Mouse (Mus musculus): ENCODE measurements at regions not wholly inside any gene's neighbourhood (a gene's known extent, or its start where the extent isn't known, plus 50 kb on each side); places are given as distances from the start of the nearest gene placed in this dataset.

GRCm38 (mm10) chr1:121096551-121097550 is 235.5 kb downstream of the Insig2 start:
- H3K27me3 ChIP-seq (ENCODE audit: control insufficient read depth, insufficient read depth, low read length) = 0 out of 2 replicates have a peak, but pooled peaks cover 8% of the 10 kb centered on the region
- H3K27ac ChIP-seq (replicated peaks; ENCODE audit: low read depth, low read length) = peak overlapping the region; percentile 41; the same call in 1 of the 2 replicates
- H3K4me3 ChIP-seq (replicated peaks; ENCODE audit: low read depth, low read length) = peak overlapping the region; percentile 30
- peak overlapping the region; percentile 58 for H3K4me2 ChIP-seq (ENCODE audit: low read length)
- H3K9me3 ChIP-seq (ENCODE audit: control insufficient read depth, low read length) = no peaks in the 10 kb centered on the region
- ATAC-seq (ENCODE audit: low FRiP score, low TSS enrichment) (peak; percentile 47), DNase-seq (peak; percentile 79)
- peak overlapping the region; percentile 31 for H3K9ac ChIP-seq (replicated peaks; ENCODE audit: low read length)
- WGBS = 3% methylated on average over 28 of the region's 28 CpGs
- peaks cover 10% of the 10 kb centered on the region; the same call in 1 of the 2 replicates for H3K4me1 ChIP-seq (ENCODE audit: control insufficient read depth, insufficient read depth, low read length)
- H3K36me3 ChIP-seq (ENCODE audit: control insufficient read depth, insufficient read depth, low read length) = no peaks in the 10 kb centered on the region

- no peak overlapping the region for H3K4me2 ChIP-seq (ENCODE audit: low read length)
- H3K4me1 ChIP-seq (ENCODE audit: control insufficient read depth, insufficient read depth, low read length) = 0 out of 2 replicates have a peak, but pooled peaks cover 5% of the 10 kb centered on the region
- H3K36me3 ChIP-seq (ENCODE audit: control insufficient read depth, insufficient read depth, low read length) = no peaks in the 10 kb centered on the region
- H3K4me3 ChIP-seq (replicated peaks; ENCODE audit: low read depth, low read length) = no peak overlapping the region
- no peaks in the 10 kb centered on the region for H3K27me3 ChIP-seq (ENCODE audit: control insufficient read depth, insufficient read depth, low read length)
- ATAC-seq (ENCODE audit: low FRiP score, low TSS enrichment) (no peak), DNase-seq (no peak)
- no peaks in the 10 kb centered on the region for H3K9me3 ChIP-seq (ENCODE audit: control insufficient read depth, low read length)
- 31% methylated on average over 4 of the region's 4 CpGs for WGBS
- no peak overlapping the region for H3K27ac ChIP-seq (replicated peaks; ENCODE audit: low read depth, low read length)
- no peak overlapping the region for H3K9ac ChIP-seq (replicated peaks; ENCODE audit: low read length)
Measured at GRCm38 (mm10) chr1:121111776-121112344, 220.5 kb downstream of the Insig2 start.

GRCm38 (mm10) chr1:121112464-121112863 is 219.9 kb downstream of the Insig2 start:
- no peak overlapping the region for H3K4me2 ChIP-seq (ENCODE audit: low read length)
- H3K27me3 ChIP-seq (ENCODE audit: control insufficient read depth, insufficient read depth, low read length) = no peaks in the 10 kb centered on the region
- 59% methylated on average over 1 of the region's 1 CpGs for WGBS
- ATAC-seq (ENCODE audit: low FRiP score, low TSS enrichment) (no peak), DNase-seq (no peak)
- H3K4me1 ChIP-seq (ENCODE audit: control insufficient read depth, insufficient read depth, low read length) = 0 out of 2 replicates have a peak, but pooled peaks cover 5% of the 10 kb centered on the region
- no peaks in the 10 kb centered on the region for H3K36me3 ChIP-seq (ENCODE audit: control insufficient read depth, insufficient read depth, low read length)
- H3K27ac ChIP-seq (replicated peaks; ENCODE audit: low read depth, low read length) = no peak overlapping the region
- no peak overlapping the region for H3K4me3 ChIP-seq (replicated peaks; ENCODE audit: low read depth, low read length)
- no peaks in the 10 kb centered on the region for H3K9me3 ChIP-seq (ENCODE audit: control insufficient read depth, low read length)
- no peak overlapping the region for H3K9ac ChIP-seq (replicated peaks; ENCODE audit: low read length)

GRCm38 (mm10) chr1:121116626-121117025 is 215.8 kb downstream of the Insig2 start:
- Histone ChIP-seq H3K4me3 (replicated peaks; ENCODE audit: low read depth, low read length) (no peak overlapping the region), H3K4me1 (ENCODE audit: control insufficient read depth, insufficient read depth, low read length) (0 out of 2 replicates have a peak, but pooled peaks cover 4% of the 10 kb centered on the region), H3K27ac (replicated peaks; ENCODE audit: low read depth, low read length) (no peak overlapping the region), H3K27me3 (ENCODE audit: control insufficient read depth, insufficient read depth, low read length) (no peaks in the 10 kb centered on the region), H3K9ac (replicated peaks; ENCODE audit: low read length) (no peak overlapping the region), H3K36me3 (ENCODE audit: control insufficient read depth, insufficient read depth, low read length) (no peaks in the 10 kb centered on the region), H3K9me3 (ENCODE audit: control insufficient read depth, low read length) (no peaks in the 10 kb centered on the region), H3K4me2 (ENCODE audit: low read length) (no peak overlapping the region)
- ATAC-seq (ENCODE audit: low FRiP score, low TSS enrichment) = no peak
- WGBS = 73% methylated on average over 5 of the region's 5 CpGs
- no peak for DNase-seq

- no peak overlapping the region for H3K27ac ChIP-seq (replicated peaks; ENCODE audit: low read depth, low read length)
- DNase-seq = no peak
- no peaks in the 10 kb centered on the region for H3K36me3 ChIP-seq (ENCODE audit: control insufficient read depth, insufficient read depth, low read length)
- no peak for ATAC-seq (ENCODE audit: low FRiP score, low TSS enrichment)
- H3K27me3 ChIP-seq (ENCODE audit: control insufficient read depth, insufficient read depth, low read length) = no peaks in the 10 kb centered on the region
- no peak overlapping the region for H3K4me2 ChIP-seq (ENCODE audit: low read length)
- peaks cover 3% of the 10 kb centered on the region; the same call in 1 of the 2 replicates for H3K4me1 ChIP-seq (ENCODE audit: control insufficient read depth, insufficient read depth, low read length)
- no peaks in the 10 kb centered on the region for H3K9me3 ChIP-seq (ENCODE audit: control insufficient read depth, low read length)
- H3K4me3 ChIP-seq (replicated peaks; ENCODE audit: low read depth, low read length) = no peak overlapping the region
- H3K9ac ChIP-seq (replicated peaks; ENCODE audit: low read length) = no peak overlapping the region
Measured at GRCm38 (mm10) chr1:121123436-121123835, 209.0 kb downstream of the Insig2 start.

- H3K9ac ChIP-seq (replicated peaks; ENCODE audit: low read length) = no peak overlapping the region
- ATAC-seq (ENCODE audit: low FRiP score, low TSS enrichment) (no peak), DNase-seq (no peak)
- H3K4me2 ChIP-seq (ENCODE audit: low read length) = no peak overlapping the region
- H3K4me1 ChIP-seq (ENCODE audit: control insufficient read depth, insufficient read depth, low read length) = no peaks in the 10 kb centered on the region
- no peak overlapping the region for H3K27ac ChIP-seq (replicated peaks; ENCODE audit: low read depth, low read length)
- no peaks in the 10 kb centered on the region for H3K27me3 ChIP-seq (ENCODE audit: control insufficient read depth, insufficient read depth, low read length)
- H3K4me3 ChIP-seq (replicated peaks; ENCODE audit: low read depth, low read length) = no peak overlapping the region
- H3K9me3 ChIP-seq (ENCODE audit: control insufficient read depth, low read length) = no peaks in the 10 kb centered on the region
- 69% methylated on average over 4 of the region's 4 CpGs for WGBS
- no peaks in the 10 kb centered on the region for H3K36me3 ChIP-seq (ENCODE audit: control insufficient read depth, insufficient read depth, low read length)
Measured at GRCm38 (mm10) chr1:121136284-121136683, 196.1 kb downstream of the Insig2 start.

GRCm38 (mm10) chr1:121136846-121137245 is 195.5 kb downstream of the Insig2 start:
- WGBS = 95% methylated on average over 4 of the region's 4 CpGs
- no peak for ATAC-seq (ENCODE audit: low FRiP score, low TSS enrichment)
- H3K27me3 ChIP-seq (ENCODE audit: control insufficient read depth, insufficient read depth, low read length) = no peaks in the 10 kb centered on the region
- H3K4me3 ChIP-seq (replicated peaks; ENCODE audit: low read depth, low read length) = no peak overlapping the region
- no peak overlapping the region for H3K27ac ChIP-seq (replicated peaks; ENCODE audit: low read depth, low read length)
- no peak overlapping the region for H3K4me2 ChIP-seq (ENCODE audit: low read length)
- no peak overlapping the region for H3K9ac ChIP-seq (replicated peaks; ENCODE audit: low read length)
- DNase-seq = no peak
- no peaks in the 10 kb centered on the region for H3K36me3 ChIP-seq (ENCODE audit: control insufficient read depth, insufficient read depth, low read length)
- no peaks in the 10 kb centered on the region for H3K9me3 ChIP-seq (ENCODE audit: control insufficient read depth, low read length)
- no peaks in the 10 kb centered on the region for H3K4me1 ChIP-seq (ENCODE audit: control insufficient read depth, insufficient read depth, low read length)

- WGBS = 100% methylated on average over 1 of the region's 1 CpGs
Measured at GRCm38 (mm10) chr1:121144981-121145380, 187.4 kb downstream of the Insig2 start.

More at GRCm38 (mm10) chr1:121144981-121145380, 187.4 kb downstream of the Insig2 start:
- H3K9ac ChIP-seq (replicated peaks; ENCODE audit: low read length) = no peak overlapping the region
- no peak overlapping the region for H3K27ac ChIP-seq (replicated peaks; ENCODE audit: low read depth, low read length)
- no peak overlapping the region for H3K4me2 ChIP-seq (ENCODE audit: low read length)
- DNase-seq (no peak), ATAC-seq (ENCODE audit: low FRiP score, low TSS enrichment) (no peak)
- H3K4me3 ChIP-seq (replicated peaks; ENCODE audit: low read depth, low read length) = no peak overlapping the region
- H3K27me3 ChIP-seq (ENCODE audit: control insufficient read depth, insufficient read depth, low read length) = no peaks in the 10 kb centered on the region
- H3K4me1 ChIP-seq (ENCODE audit: control insufficient read depth, insufficient read depth, low read length) = no peaks in the 10 kb centered on the region
- H3K36me3 ChIP-seq (ENCODE audit: control insufficient read depth, insufficient read depth, low read length) = no peaks in the 10 kb centered on the region
- peaks cover 3% of the 10 kb centered on the region; the same call in 1 of the 2 replicates for H3K9me3 ChIP-seq (ENCODE audit: control insufficient read depth, low read length)

Data from midbrain, embryonic 14.5 days (tissue).